Mouse (Mus musculus): ENCODE measurements at regions not wholly inside any gene's neighbourhood (a gene's known extent, or its start where the extent isn't known, plus 50 kb on each side); places are given as distances from the start of the nearest gene placed in this dataset.

DNA sequence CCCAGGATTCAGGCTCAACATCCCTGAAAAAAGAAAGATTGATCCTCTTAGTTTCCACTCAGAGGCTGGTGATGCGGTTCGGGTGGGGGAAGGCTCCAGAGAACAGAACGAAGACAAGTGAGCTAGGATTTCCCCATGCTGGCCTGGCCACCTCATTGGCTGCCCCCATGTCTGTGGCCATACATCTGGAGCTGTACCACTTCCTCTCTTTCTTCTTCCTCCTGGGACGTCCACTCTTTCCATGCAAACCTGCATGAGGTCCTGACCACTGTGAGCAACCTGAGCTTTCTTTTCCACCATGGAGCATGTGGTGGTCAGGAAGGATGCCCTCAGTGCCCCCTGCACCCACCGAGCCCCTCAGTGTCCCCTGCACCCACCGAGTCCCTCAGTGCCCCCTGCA is 288.8 kb downstream of the Irs2 start:
- Histone ChIP-seq H3K9ac (no peak overlapping the region), H3K4me1 (peaks cover 33% of the 10 kb centered on the region), H3K4me2 (no peak overlapping the region), H3K4me3 (no peak overlapping the region), H3K36me3 (ENCODE audit: poor library complexity, severe bottlenecking) (no peaks in the 10 kb centered on the region), H3K9me3 (replicated peaks) (no peaks in the 10 kb centered on the region), H3K27ac (no peak overlapping the region), H3K27me3 (no peaks in the 10 kb centered on the region)
- WGBS = 96% methylated on average over 6 of the region's 6 CpGs
- ATAC-seq = no peak

DNA sequence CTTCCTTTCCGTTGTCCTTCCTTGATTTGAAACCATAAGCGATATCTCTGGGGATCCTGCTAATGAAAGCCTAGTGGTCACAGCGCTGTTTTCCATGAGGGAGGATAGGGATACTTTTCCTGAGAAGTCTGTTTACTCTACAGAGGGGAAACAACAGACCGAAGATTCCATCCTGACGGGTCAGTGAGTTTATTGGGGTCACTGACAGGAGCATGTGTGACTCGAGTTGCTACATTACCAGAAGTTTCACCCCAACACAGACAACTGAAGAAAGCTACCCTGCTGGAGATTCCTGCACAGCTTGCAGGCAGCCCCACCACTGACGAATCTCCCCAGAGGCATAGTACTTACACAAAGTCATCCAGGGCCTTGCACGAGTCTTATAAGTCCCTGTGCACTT is 291.0 kb downstream of the Irs2 start:
- no peak overlapping the region for H3K4me3 ChIP-seq
- peaks cover 34% of the 10 kb centered on the region for H3K4me1 ChIP-seq
- H3K36me3 ChIP-seq (ENCODE audit: poor library complexity, severe bottlenecking) = no peaks in the 10 kb centered on the region
- H3K27ac ChIP-seq = no peak overlapping the region
- H3K9me3 ChIP-seq (replicated peaks) = no peaks in the 10 kb centered on the region
- H3K27me3 ChIP-seq = no peaks in the 10 kb centered on the region
- 79% methylated on average over 8 of the region's 8 CpGs for WGBS
- H3K9ac ChIP-seq = no peak overlapping the region
- no peak overlapping the region for H3K4me2 ChIP-seq
- ATAC-seq = no peak

GRCm38 (mm10) chr8:10716161-10716560 is 292.1 kb downstream of the Irs2 start:
- H3K4me2 ChIP-seq = no peak overlapping the region
- no peaks in the 10 kb centered on the region for H3K27me3 ChIP-seq
- H3K27ac ChIP-seq = no peak overlapping the region
- WGBS = 85% methylated on average over 5 of the region's 5 CpGs
- no peak overlapping the region for H3K9ac ChIP-seq
- no peak for ATAC-seq
- no peak overlapping the region for H3K4me3 ChIP-seq
- peaks cover 26% of the 10 kb centered on the region for H3K4me1 ChIP-seq
- no peaks in the 10 kb centered on the region for H3K9me3 ChIP-seq (replicated peaks)
- H3K36me3 ChIP-seq (ENCODE audit: poor library complexity, severe bottlenecking) = no peaks in the 10 kb centered on the region

DNA sequence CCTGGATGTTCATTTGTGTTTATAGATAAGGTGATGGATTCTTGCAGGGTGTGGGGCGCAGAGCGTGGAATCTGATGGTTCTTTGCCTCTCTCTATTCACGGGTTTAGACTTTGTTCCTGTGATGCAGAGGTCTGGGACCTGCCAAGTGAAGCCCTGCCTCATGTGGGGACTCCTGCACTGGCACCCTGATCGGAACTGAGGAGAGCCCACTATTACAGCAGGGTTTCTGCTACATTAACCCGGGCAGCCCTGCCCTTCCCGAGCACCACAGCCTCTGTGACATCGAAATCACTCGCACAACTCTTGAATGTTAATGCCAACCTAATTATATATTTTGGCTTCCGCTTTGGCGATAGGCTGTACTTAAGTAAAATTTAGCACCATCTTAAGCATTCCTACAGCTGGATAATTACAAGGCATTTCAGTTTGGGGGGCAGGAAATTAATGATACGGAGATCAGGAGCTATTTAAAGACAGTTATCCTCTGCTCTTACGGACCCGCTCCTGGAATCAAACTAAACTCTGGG is 294.7 kb downstream of the Irs2 start:
- H3K4me1 ChIP-seq = peaks cover 17% of the 10 kb centered on the region
- WGBS = 62% methylated on average over 13 of the region's 13 CpGs
- ATAC-seq = no peak
- no peaks in the 10 kb centered on the region for H3K9me3 ChIP-seq (replicated peaks)
- H3K27me3 ChIP-seq = no peaks in the 10 kb centered on the region
- no peaks in the 10 kb centered on the region for H3K36me3 ChIP-seq (ENCODE audit: poor library complexity, severe bottlenecking)
- no peak overlapping the region for H3K9ac ChIP-seq
- H3K4me3 ChIP-seq = no peak overlapping the region
- no peak overlapping the region for H3K4me2 ChIP-seq
- no peak overlapping the region for H3K27ac ChIP-seq

DNA sequence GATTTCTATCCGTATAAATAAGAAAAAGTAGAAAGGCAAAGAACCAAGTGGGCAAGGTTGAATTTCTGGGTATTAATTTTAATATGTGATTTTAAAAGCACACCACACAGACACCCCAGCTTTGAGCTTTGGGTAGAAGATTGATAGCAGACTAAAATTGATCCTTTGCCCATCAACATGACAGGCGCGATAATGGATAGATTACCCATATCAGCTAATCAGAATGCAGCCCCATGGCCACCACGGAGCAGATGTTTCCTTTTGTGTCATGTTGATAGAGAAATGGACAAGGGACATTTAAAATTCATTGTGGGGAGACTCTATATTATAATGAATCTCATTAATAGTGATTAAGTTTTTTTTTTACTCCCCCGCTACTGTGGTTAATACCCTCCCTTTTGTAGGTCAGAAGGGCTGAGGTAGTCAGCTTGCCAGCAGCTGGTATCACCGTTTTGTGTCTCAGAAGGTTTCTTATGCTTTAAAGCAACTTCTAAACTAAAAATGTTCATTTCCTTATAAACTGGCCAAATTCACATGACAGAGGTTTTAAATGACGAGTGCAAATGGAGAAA is 296.1 kb downstream of the Irs2 start:
- Histone ChIP-seq H3K4me2 (no peak overlapping the region), H3K9ac (no peak overlapping the region), H3K4me1 (peaks cover 17% of the 10 kb centered on the region), H3K4me3 (no peak overlapping the region), H3K9me3 (replicated peaks) (no peaks in the 10 kb centered on the region), H3K36me3 (ENCODE audit: poor library complexity, severe bottlenecking) (no peaks in the 10 kb centered on the region), H3K27me3 (no peaks in the 10 kb centered on the region), H3K27ac (no peak overlapping the region)
- ATAC-seq = no peak
- WGBS = 64% methylated on average over 7 of the region's 7 CpGs

- no peak overlapping the region for H3K27ac ChIP-seq
- no peak overlapping the region for H3K4me2 ChIP-seq
- peaks cover 17% of the 10 kb centered on the region for H3K4me1 ChIP-seq
- no peak for ATAC-seq
- H3K4me3 ChIP-seq = no peak overlapping the region
- WGBS = 73% methylated on average over 7 of the region's 7 CpGs
- H3K36me3 ChIP-seq (ENCODE audit: poor library complexity, severe bottlenecking) = no peaks in the 10 kb centered on the region
- no peaks in the 10 kb centered on the region for H3K9me3 ChIP-seq (replicated peaks)
- H3K9ac ChIP-seq = no peak overlapping the region
- H3K27me3 ChIP-seq = no peaks in the 10 kb centered on the region
Measured at GRCm38 (mm10) chr8:10711474-10711873, 296.8 kb downstream of the Irs2 start.

DNA sequence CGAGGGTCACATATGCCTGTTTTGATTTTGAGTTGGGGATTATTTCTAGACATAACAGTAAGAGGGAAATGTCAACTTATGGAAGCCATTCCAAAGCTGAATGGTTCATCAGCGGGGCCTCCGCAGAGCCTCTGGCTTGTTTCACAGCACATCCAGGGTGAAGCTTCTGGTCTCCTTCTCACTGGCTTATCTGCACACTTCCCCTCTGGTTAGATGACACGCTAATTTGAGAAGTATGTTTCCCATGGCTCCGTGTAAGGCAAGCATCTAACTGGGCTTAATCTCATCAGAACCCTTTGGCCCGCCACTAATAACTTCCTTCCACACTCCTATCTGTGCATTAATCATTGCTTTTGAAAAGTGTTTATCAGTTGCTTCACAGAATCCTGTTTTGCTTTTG is 299.7 kb downstream of the Irs2 start:
- H3K9ac ChIP-seq = no peak overlapping the region
- 84% methylated on average over 6 of the region's 6 CpGs for WGBS
- no peak for ATAC-seq

GRCm38 (mm10) chr8:10707122-10707521 is 301.1 kb downstream of the Irs2 start:
- Histone ChIP-seq H3K4me3 (no peak overlapping the region), H3K4me2 (no peak overlapping the region), H3K4me1 (peaks cover 10% of the 10 kb centered on the region), H3K9ac (no peak overlapping the region), H3K36me3 (ENCODE audit: poor library complexity, severe bottlenecking) (no peaks in the 10 kb centered on the region), H3K27me3 (peaks cover 4% of the 10 kb centered on the region; the same call in 1 of the 2 replicates), H3K9me3 (replicated peaks) (no peaks in the 10 kb centered on the region), H3K27ac (no peak overlapping the region)
- no peak for ATAC-seq

More for the DNA sequence above, 299.7 kb downstream of the Irs2 start:
- no peak overlapping the region for H3K4me2 ChIP-seq
- H3K9me3 ChIP-seq (replicated peaks) = no peaks in the 10 kb centered on the region
- peaks cover 4% of the 10 kb centered on the region; the same call in 1 of the 2 replicates for H3K27me3 ChIP-seq
- no peaks in the 10 kb centered on the region for H3K36me3 ChIP-seq (ENCODE audit: poor library complexity, severe bottlenecking)
- H3K27ac ChIP-seq = no peak overlapping the region
- peaks cover 9% of the 10 kb centered on the region for H3K4me1 ChIP-seq
- no peak overlapping the region for H3K4me3 ChIP-seq

DNA sequence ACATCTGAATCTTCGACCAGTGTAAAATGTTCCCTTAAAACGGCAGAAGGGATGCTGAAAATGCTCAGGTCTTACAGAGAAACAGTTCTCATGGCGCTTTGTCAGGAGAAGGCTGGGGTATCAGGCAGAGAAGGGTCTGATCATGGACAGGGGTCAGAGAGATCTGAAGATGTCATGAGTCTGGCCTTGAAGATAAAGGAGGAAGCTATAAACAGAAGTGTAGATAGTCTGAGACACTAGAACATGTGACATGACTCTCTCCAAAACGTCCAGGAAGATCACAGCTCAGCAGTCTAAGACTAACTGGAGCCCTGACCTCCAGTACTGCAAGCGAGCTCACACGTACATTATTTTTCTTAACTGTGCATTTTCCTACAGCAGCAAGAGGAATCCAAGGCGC is 302.3 kb downstream of the Irs2 start:
- no peak overlapping the region for H3K4me3 ChIP-seq
- no peaks in the 10 kb centered on the region for H3K36me3 ChIP-seq (ENCODE audit: poor library complexity, severe bottlenecking)
- no peak for ATAC-seq
- H3K27me3 ChIP-seq = peaks cover 4% of the 10 kb centered on the region; the same call in 1 of the 2 replicates
- no peaks in the 10 kb centered on the region for H3K9me3 ChIP-seq (replicated peaks)
- H3K4me1 ChIP-seq = peaks cover 20% of the 10 kb centered on the region
- 83% methylated on average over 7 of the region's 7 CpGs for WGBS
- H3K4me2 ChIP-seq = no peak overlapping the region
- no peak overlapping the region for H3K9ac ChIP-seq
- H3K27ac ChIP-seq = no peak overlapping the region

- 91% methylated on average over 7 of the region's 7 CpGs for WGBS
- peak overlapping the region; percentile 36; the same call in 1 of the 2 replicates for H3K27ac ChIP-seq
- ATAC-seq = no peak
Measured at GRCm38 (mm10) chr8:10702755-10703154, 305.5 kb downstream of the Irs2 start.

DNA sequence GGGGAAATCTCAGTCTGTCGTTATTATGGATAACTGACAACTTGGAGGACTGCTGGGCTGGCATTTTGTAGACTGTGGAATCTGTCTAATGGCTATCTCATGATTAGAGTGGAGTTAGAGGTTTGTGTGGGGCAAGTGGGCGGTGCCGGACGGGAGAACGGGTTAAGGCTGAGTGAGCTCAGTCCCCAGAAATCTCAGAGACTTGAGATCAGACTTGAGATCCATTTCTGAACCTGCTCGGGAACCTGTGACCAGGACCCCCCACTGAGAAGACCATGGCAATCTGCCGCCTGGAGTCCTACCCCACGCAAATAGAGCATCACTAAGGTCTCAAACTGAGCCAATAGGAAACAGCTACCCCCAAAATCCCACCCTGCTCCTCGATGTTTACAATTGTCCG is 306.0 kb downstream of the Irs2 start:
- Histone ChIP-seq H3K4me3 (no peak overlapping the region), H3K27me3 (peaks cover 6% of the 10 kb centered on the region; the same call in 1 of the 2 replicates), H3K27ac (peak overlapping the region; percentile 36; the same call in 1 of the 2 replicates), H3K36me3 (ENCODE audit: poor library complexity, severe bottlenecking) (no peaks in the 10 kb centered on the region), H3K9ac (peak overlapping the region; percentile 9; the same call in 1 of the 2 replicates), H3K9me3 (replicated peaks) (no peaks in the 10 kb centered on the region), H3K4me1 (peaks cover 34% of the 10 kb centered on the region), H3K4me2 (peak overlapping the region; percentile 38)
- peak; percentile 61 for ATAC-seq
- 35% methylated on average over 10 of the region's 10 CpGs for WGBS

More at GRCm38 (mm10) chr8:10702755-10703154, 305.5 kb downstream of the Irs2 start:
- peaks cover 34% of the 10 kb centered on the region for H3K4me1 ChIP-seq
- H3K4me2 ChIP-seq = 0 out of 2 replicates have a peak overlapping the region, but pooled peaks have one; percentile 38
- H3K9ac ChIP-seq = no peak overlapping the region
- no peaks in the 10 kb centered on the region for H3K36me3 ChIP-seq (ENCODE audit: poor library complexity, severe bottlenecking)
- H3K27me3 ChIP-seq = peaks cover 6% of the 10 kb centered on the region; the same call in 1 of the 2 replicates
- H3K4me3 ChIP-seq = no peak overlapping the region
- H3K9me3 ChIP-seq (replicated peaks) = no peaks in the 10 kb centered on the region

- H3K4me2 ChIP-seq = peak overlapping the region; percentile 38
- peaks cover 6% of the 10 kb centered on the region; the same call in 1 of the 2 replicates for H3K27me3 ChIP-seq
- peaks cover 34% of the 10 kb centered on the region for H3K4me1 ChIP-seq
- H3K9me3 ChIP-seq (replicated peaks) = no peaks in the 10 kb centered on the region
- H3K4me3 ChIP-seq = no peak overlapping the region
- H3K27ac ChIP-seq = peak overlapping the region; percentile 36; the same call in 1 of the 2 replicates
- 8% methylated on average over 4 of the region's 4 CpGs for WGBS
- H3K9ac ChIP-seq = no peak overlapping the region
- peak; percentile 79 for ATAC-seq
- no peaks in the 10 kb centered on the region for H3K36me3 ChIP-seq (ENCODE audit: poor library complexity, severe bottlenecking)
Measured at GRCm38 (mm10) chr8:10701648-10702061, 306.6 kb downstream of the Irs2 start.

- no peaks in the 10 kb centered on the region for H3K36me3 ChIP-seq (ENCODE audit: poor library complexity, severe bottlenecking)
- H3K4me2 ChIP-seq = no peak overlapping the region
- H3K9me3 ChIP-seq (replicated peaks) = no peaks in the 10 kb centered on the region
- ATAC-seq = peak; percentile 64
- no peak overlapping the region for H3K27ac ChIP-seq
- peaks cover 34% of the 10 kb centered on the region for H3K4me1 ChIP-seq
- no peak overlapping the region for H3K9ac ChIP-seq
- WGBS = 54% methylated on average over 4 of the region's 4 CpGs
- no peak overlapping the region for H3K4me3 ChIP-seq
- H3K27me3 ChIP-seq = peaks cover 6% of the 10 kb centered on the region; the same call in 1 of the 2 replicates
Measured at GRCm38 (mm10) chr8:10701226-10701625, 307.0 kb downstream of the Irs2 start.

Measured in forebrain, embryonic 13.5 days (tissue).